Mouse (Mus musculus) stomach, embryonic 15.5 days (tissue): ENCODE results near the gene Megf6. TPM values are rescaled to one million over a fixed set of nuclear protein-coding genes. Genes with fewer than 3 reads are reported as not detected.

Source experiments
- ATAC-seq: fragments of 200-750 bp; cut with Nextera tagmentation; 2 replicates; pipeline ENCODE4 v1.8.0; 2017; ENCODE audit warnings: low read depth, moderate number of reproducible peaks, moderate TSS enrichment; ENCODE audit not compliant: insufficient read depth, low FRiP score
- H3K27ac ChIP-seq: fragments of 300-500 bp; sonication (generic); 2 replicates; pipeline ENCODE4 v1.5.1; 2015; ENCODE audit warnings: mild to moderate bottlenecking, inconsistent platforms
- H3K27me3 ChIP-seq: fragments of 300-500 bp; sonication (generic); replicated peaks from 2 replicates; pipeline ENCODE4 v1.6.1; 2015; ENCODE audit warnings: inconsistent platforms
- H3K36me3 ChIP-seq: fragments of 300-500 bp; sonication (generic); 2 replicates; pipeline ENCODE4 v1.6.1; 2015; ENCODE audit warnings: inconsistent platforms
- H3K4me1 ChIP-seq: fragments of 300-500 bp; sonication (generic); 2 replicates; pipeline ENCODE4 v1.6.1; 2015; ENCODE audit warnings: inconsistent platforms
- H3K4me2 ChIP-seq: fragments of 300-500 bp; sonication (generic); 2 replicates; pipeline ENCODE4 v1.6.1; 2015; ENCODE audit warnings: mild to moderate bottlenecking, inconsistent platforms
- H3K4me3 ChIP-seq: fragments of 300-500 bp; sonication (generic); replicated peaks from 2 replicates; pipeline ENCODE4 v1.5.1; 2015; ENCODE audit warnings: inconsistent platforms
- H3K9ac ChIP-seq: fragments of 300-500 bp; sonication (generic); 2 replicates; pipeline ENCODE4 v1.6.1; 2015; ENCODE audit warnings: inconsistent platforms
- H3K9me3 ChIP-seq: fragments of 300-500 bp; sonication (generic); 2 replicates; pipeline ENCODE4 v1.6.1; 2016; ENCODE audit warnings: inconsistent platforms
- WGBS: fragments of 180-500 bp; shearing (Covaris S2); methylation state at CpG from one replicate; pipeline ENCODE4 v1.1.7; 2015; 5-methylcytosine and 5-hydroxymethylcytosine counted together
- polyA plus RNA-seq: library from polyadenylated mRNA; unstranded; fragments of >200 nt; fragmentation: Nextera tagmentation; extraction: Ambion mirVana; gene quantifications from 2 replicates; pipeline ENCODE4 v1.2.1, GENCODE M21; 2015

Megf6 gene
- polyA plus RNA-seq, 1 experiment from 2014 or later: 20.9 TPM

DNA sequence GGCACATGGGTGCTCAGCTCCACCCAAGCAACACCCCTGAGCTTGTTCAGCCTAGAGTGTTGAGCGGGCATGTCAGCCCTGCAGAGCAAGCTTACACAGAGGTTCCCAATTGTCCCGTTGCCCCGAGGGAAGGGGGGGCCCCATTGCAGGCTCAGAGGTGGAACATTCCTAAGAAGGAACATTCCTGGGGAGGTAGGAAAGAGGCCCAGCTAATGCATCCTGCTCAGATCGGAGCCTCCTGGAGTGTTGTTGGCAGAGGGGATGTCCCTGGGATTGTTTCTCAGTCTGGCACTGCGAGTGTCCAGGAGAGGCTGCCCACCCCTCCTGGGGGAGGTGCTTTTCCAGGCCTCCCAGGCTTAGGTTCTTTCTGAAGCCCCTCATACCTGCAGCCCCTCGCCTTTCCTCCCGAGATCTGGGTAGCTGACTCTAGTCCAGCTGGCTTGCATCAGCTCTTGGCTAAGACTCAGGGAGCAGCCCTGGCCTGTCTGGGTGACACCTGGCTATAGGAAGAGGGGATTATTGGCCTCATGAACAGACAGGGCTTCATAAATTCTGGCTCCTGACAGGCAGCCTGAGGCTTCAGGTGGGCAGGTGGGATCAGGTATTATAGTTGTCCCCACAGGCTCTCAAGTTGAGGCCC lies 47.3 kb downstream of the Megf6 start:
- 36% methylated on average over 7 of the region's 7 CpGs for WGBS
- peaks cover 30% of the 10 kb centered on the region for H3K4me1 ChIP-seq
- ATAC-seq: no peak
- no peaks in the 10 kb centered on the region for H3K27me3 ChIP-seq
- no peaks in the 10 kb centered on the region for H3K9me3 ChIP-seq
- H3K27ac ChIP-seq: no peak overlapping the region
- no peak overlapping the region for H3K4me3 ChIP-seq
- no peaks in the 10 kb centered on the region for H3K36me3 ChIP-seq
- H3K4me2 ChIP-seq: no peak overlapping the region
- H3K9ac ChIP-seq: no peak overlapping the region

DNA sequence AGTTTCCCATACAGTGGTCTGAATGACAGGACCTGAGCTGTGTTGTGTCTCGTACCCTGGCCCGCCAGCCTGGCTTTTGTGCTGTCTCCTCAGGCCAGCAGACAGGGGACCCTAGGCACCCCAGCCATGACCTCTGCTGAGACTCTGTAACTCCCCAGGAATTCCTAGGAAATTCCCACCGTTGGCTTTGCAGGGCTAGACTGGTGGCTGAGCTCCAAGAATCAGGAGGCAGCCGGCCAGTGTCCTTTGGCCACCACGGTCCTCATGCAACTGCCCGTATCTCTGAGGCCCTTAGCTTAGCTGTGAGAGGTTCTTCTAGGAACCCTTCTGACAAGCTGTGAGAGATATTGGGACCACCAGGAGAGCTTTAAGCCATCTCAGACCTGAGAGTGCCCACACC lies 52.2 kb downstream of the Megf6 start:
- no peak overlapping the region for H3K9ac ChIP-seq
- no peak overlapping the region for H3K27ac ChIP-seq
- H3K4me1 ChIP-seq: peaks cover 25% of the 10 kb centered on the region
- no peak for ATAC-seq
- no peak overlapping the region for H3K4me3 ChIP-seq
- no peak overlapping the region for H3K4me2 ChIP-seq
- whole genome bisulfite sequencing: 70% methylated on average over 6 of the region's 6 CpGs
- no peaks in the 10 kb centered on the region for H3K36me3 ChIP-seq
- H3K9me3 ChIP-seq: no peaks in the 10 kb centered on the region
- no peaks in the 10 kb centered on the region for H3K27me3 ChIP-seq

DNA sequence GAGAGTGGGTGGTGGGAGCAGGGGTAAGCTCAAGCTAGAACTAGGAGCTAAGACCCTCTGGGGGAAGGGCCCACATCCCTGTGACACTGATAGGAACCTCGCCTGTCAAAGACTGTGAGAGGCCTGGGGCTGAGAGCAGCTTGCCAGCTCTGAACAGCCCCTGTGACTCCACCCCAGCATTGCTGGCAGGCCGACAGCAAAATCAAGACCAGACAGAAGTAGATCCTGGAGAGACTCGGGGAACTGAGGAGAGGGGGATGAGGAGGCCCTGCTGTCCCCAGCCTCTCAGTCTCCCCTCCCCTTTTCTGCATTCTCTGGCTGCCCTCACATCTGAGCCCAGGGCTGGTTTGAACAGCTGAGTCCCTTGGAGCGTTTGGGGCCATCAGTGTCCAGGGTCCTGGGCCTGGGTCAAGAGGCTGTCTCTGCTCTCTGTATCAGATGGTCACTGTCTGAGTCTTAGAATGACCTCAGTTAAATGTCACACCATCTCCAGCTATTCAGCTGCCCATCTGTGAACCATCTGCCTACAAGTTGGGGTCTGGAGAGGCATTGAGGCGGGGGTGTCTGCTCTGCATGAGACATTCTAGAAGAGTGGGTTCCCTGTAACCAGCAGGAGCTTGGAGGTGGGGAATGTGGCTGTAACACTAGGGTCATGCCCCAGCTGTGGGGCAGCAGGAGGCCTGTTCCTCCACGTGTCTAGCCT lies 53.9 kb downstream of the Megf6 start:
- 25% methylated on average over 6 of the region's 6 CpGs for WGBS
- H3K9ac ChIP-seq: no peak overlapping the region; the same call in 1 of the 2 replicates
- no peaks in the 10 kb centered on the region for H3K36me3 ChIP-seq
- peak overlapping the region; percentile 26; the same call in 1 of the 2 replicates for H3K27ac ChIP-seq
- peak; percentile 45; the same call in 1 of the 2 replicates for ATAC-seq
- H3K27me3 ChIP-seq: no peaks in the 10 kb centered on the region
- H3K4me1 ChIP-seq: peaks cover 20% of the 10 kb centered on the region
- no peaks in the 10 kb centered on the region for H3K9me3 ChIP-seq
- no peak overlapping the region for H3K4me2 ChIP-seq
- H3K4me3 ChIP-seq: no peak overlapping the region

GRCm38 (mm10) chr4:154224970-154225309 lies 54.4 kb downstream of the Megf6 start:
- Histone ChIP-seq H3K27me3 (no peaks in the 10 kb centered on the region), H3K4me3 (no peak overlapping the region), H3K4me2 (no peak overlapping the region), H3K4me1 (peaks cover 17% of the 10 kb centered on the region), H3K9me3 (no peaks in the 10 kb centered on the region), H3K27ac (0 out of 2 replicates have a peak overlapping the region, but pooled peaks have one; percentile 26), H3K36me3 (no peaks in the 10 kb centered on the region), H3K9ac (no peak overlapping the region)
- 53% methylated on average over 9 of the region's 9 CpGs for WGBS
- no peak for ATAC-seq

- H3K9ac ChIP-seq: no peak overlapping the region
- H3K27me3 ChIP-seq: no peaks in the 10 kb centered on the region
- H3K36me3 ChIP-seq: no peaks in the 10 kb centered on the region
- no peak overlapping the region for H3K4me2 ChIP-seq
- 78% methylated on average over 11 of the region's 11 CpGs for WGBS
- H3K4me3 ChIP-seq: no peak overlapping the region
- H3K27ac ChIP-seq: no peak overlapping the region
- ATAC-seq: no peak
- peaks cover 17% of the 10 kb centered on the region for H3K4me1 ChIP-seq
- H3K9me3 ChIP-seq: no peaks in the 10 kb centered on the region
Measured at GRCm38 (mm10) chr4:154226678-154227077, 56.1 kb downstream of the Megf6 start.

DNA sequence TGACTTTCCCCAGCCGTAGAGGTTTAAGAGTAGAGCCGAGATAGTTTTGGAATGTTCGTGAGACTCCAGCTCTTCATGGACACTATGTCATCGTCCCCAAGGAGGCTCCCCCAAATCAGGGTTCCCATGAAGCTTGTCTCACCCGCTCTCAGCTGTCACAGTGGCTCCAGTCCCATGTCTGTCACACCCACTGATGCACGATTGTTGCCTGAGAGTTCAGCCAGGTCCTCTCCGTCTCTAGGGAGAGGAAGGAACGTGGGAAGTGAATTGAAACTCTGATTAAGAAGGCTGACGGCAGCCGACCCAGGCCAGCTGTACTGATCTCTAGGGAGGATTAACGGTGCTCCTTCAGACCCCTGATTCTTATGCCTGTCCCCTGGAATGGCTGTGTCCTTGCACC lies 57.8 kb downstream of the Megf6 start:
- no peak for ATAC-seq
- Histone ChIP-seq H3K9ac (no peak overlapping the region), H3K9me3 (no peaks in the 10 kb centered on the region), H3K36me3 (no peaks in the 10 kb centered on the region), H3K4me2 (no peak overlapping the region), H3K27ac (no peak overlapping the region), H3K4me3 (no peak overlapping the region), H3K4me1 (peaks cover 17% of the 10 kb centered on the region), H3K27me3 (no peaks in the 10 kb centered on the region)
- 66% methylated on average over 11 of the region's 11 CpGs for WGBS

GRCm38 (mm10) chr4:154229569-154229968 lies 59.0 kb downstream of the Megf6 start:
- H3K4me2 ChIP-seq: no peak overlapping the region
- H3K4me1 ChIP-seq: peaks cover 13% of the 10 kb centered on the region
- H3K9me3 ChIP-seq: no peaks in the 10 kb centered on the region
- H3K9ac ChIP-seq: no peak overlapping the region
- no peak overlapping the region for H3K27ac ChIP-seq
- no peaks in the 10 kb centered on the region for H3K27me3 ChIP-seq
- ATAC-seq: no peak
- no peak overlapping the region for H3K4me3 ChIP-seq
- H3K36me3 ChIP-seq: no peaks in the 10 kb centered on the region
- 91% methylated on average over 9 of the region's 9 CpGs for WGBS

DNA sequence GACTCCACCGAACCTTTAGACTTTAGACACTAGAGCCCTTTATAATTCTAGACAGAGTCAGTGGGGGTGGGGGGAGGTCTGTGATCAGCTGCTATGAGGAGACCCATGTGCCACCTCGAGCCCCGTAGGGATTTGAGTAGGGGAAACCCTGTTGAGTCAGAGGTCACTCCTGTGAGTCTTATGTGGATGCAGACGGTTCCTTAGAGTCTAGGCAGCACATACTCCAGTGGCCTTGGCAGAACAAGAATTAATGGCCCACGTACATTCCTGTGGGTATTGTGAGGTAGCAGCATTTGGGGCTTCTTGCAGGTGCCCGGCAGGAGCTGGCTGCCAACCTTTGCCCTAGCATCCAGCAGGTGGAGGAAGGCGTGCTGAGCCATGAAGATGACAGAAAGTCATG lies 60.9 kb downstream of the Megf6 start:
- H3K36me3 ChIP-seq: no peaks in the 10 kb centered on the region
- no peak overlapping the region for H3K9ac ChIP-seq
- H3K27ac ChIP-seq: no peak overlapping the region
- 0 out of 2 replicates have a peak, but pooled peaks cover 11% of the 10 kb centered on the region for H3K4me1 ChIP-seq
- H3K4me3 ChIP-seq: no peak overlapping the region
- H3K4me2 ChIP-seq: no peak overlapping the region
- no peaks in the 10 kb centered on the region for H3K27me3 ChIP-seq
- WGBS: 70% methylated on average over 7 of the region's 7 CpGs
- H3K9me3 ChIP-seq: no peaks in the 10 kb centered on the region
- ATAC-seq: no peak

DNA sequence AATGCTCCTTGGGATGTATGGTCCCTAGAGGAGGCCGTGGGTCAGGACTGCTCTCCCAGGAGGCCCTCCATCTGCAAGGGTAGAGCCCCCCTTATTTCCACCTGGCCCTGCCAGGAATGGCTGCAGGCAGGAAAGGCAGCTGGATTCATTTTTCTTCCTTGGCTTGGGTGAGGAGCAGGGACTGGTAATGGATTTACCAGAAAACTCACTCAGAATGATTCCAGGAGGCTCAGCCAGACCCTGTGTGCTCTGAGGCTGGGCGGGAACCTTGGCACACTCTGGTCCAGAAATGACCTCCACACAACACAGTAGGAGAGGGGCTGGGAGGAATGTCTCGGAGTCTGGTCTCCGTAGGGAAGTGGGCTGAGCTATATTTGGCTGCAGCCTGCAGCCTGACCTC lies 61.8 kb downstream of the Megf6 start:
- H3K9ac ChIP-seq: no peak overlapping the region
- WGBS: 50% methylated on average over 4 of the region's 4 CpGs
- no peak overlapping the region for H3K4me3 ChIP-seq
- no peak for ATAC-seq
- no peaks in the 10 kb centered on the region for H3K36me3 ChIP-seq
- H3K4me2 ChIP-seq: no peak overlapping the region
- H3K27me3 ChIP-seq: no peaks in the 10 kb centered on the region
- H3K27ac ChIP-seq: no peak overlapping the region
- peaks cover 16% of the 10 kb centered on the region; the same call in 1 of the 2 replicates for H3K4me1 ChIP-seq
- no peaks in the 10 kb centered on the region for H3K9me3 ChIP-seq

DNA sequence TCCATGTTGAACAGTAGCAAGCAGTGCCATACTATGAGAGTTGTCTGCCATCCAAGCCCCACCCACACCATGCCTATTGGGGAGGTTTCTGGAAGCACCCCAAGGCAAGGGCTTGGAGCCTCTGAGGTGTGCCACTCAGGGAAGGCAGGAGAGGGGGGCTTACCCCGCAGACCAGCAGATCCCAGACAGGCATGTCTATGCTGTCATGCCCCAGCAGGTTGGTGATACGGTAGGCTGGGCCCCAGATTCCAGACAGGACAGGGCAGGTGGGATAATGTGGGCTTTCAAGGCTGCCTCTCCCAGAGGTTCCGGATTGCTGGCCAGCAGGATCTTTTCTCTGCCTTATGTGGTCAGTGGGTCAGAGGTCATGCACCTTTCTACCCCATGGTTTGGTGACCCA lies 65.5 kb downstream of the Megf6 start:
- H3K4me2 ChIP-seq: no peak overlapping the region
- no peak overlapping the region for H3K4me3 ChIP-seq
- no peaks in the 10 kb centered on the region for H3K36me3 ChIP-seq
- H3K4me1 ChIP-seq: peaks cover 21% of the 10 kb centered on the region; the same call in 1 of the 2 replicates
- H3K9ac ChIP-seq: no peak overlapping the region
- no peaks in the 10 kb centered on the region for H3K27me3 ChIP-seq
- no peaks in the 10 kb centered on the region for H3K9me3 ChIP-seq
- 87% methylated on average over 3 of the region's 3 CpGs for WGBS
- no peak for ATAC-seq
- H3K27ac ChIP-seq: peak overlapping the region; percentile 40; the same call in 1 of the 2 replicates

DNA sequence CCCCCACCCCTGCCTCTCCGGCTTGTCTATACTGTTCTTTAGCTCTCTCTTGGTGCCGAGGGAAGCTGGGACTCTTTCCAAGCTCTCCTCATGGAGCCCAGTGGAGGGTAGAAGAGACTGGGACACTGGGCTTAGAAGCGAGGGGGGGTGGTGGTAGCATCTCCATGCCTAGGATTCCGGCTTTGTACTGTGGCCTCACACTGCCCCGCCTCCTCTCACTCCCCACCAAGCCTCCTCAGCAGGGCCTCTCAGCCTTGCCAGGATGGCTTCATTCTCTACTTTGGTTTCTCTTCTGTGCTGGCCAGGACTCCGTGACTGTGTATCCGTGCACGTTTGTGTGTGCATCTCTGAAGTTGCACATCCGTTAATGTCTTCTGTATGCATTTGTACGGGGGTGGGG lies 66.4 kb downstream of the Megf6 start:
- H3K4me1 ChIP-seq: peaks cover 21% of the 10 kb centered on the region; the same call in 1 of the 2 replicates
- H3K27ac ChIP-seq: peak overlapping the region; percentile 40; the same call in 1 of the 2 replicates

GRCm38 (mm10) chr4:154237306-154237705 lies 66.8 kb downstream of the Megf6 start:
- H3K27me3 ChIP-seq: no peaks in the 10 kb centered on the region
- no peaks in the 10 kb centered on the region for H3K9me3 ChIP-seq
- no peak overlapping the region for H3K9ac ChIP-seq
- H3K4me3 ChIP-seq: peak overlapping the region; percentile 19
- ATAC-seq: peak; percentile 66
- peaks cover 21% of the 10 kb centered on the region; the same call in 1 of the 2 replicates for H3K4me1 ChIP-seq
- 4% methylated on average over 8 of the region's 9 CpGs for WGBS
- H3K36me3 ChIP-seq: no peaks in the 10 kb centered on the region
- H3K27ac ChIP-seq: peak overlapping the region; percentile 40; the same call in 1 of the 2 replicates
- peak overlapping the region; percentile 55 for H3K4me2 ChIP-seq

More for the DNA sequence above, 66.4 kb downstream of the Megf6 start:
- Histone ChIP-seq H3K4me3 (peak overlapping the region; percentile 19), H3K27me3 (no peaks in the 10 kb centered on the region), H3K9me3 (no peaks in the 10 kb centered on the region), H3K4me2 (peak overlapping the region; percentile 55), H3K36me3 (no peaks in the 10 kb centered on the region), H3K9ac (no peak overlapping the region)
- 15% methylated on average over 10 of the region's 10 CpGs for WGBS
- ATAC-seq: peak; percentile 29; the same call in 1 of the 2 replicates
